Mouse (Mus musculus) effector memory CD4-positive, alpha-beta T cell, adult 5 months (primary cell): ENCODE results near the gene Zfp607a. TPM values are rescaled to one million over a fixed set of nuclear protein-coding genes. Genes with fewer than 3 reads are reported as not detected.

ENCODE experiments used
- polyA plus RNA-seq: library from polyadenylated mRNA; unstranded; fragments of 100-300 nt; shearing (Covaris generic); gene quantifications from one replicate; pipeline ENCODE4 v1.2.1, GENCODE M21; 2017

The Zfp607a gene
- polyA plus RNA-seq, result 9.9 TPM

GRCm38 (mm10) chr7:27857227-27857626 is at the start of gene Zfp607a:
Gene Zfp607a (plus strand): TSS chr7:27857527.

GRCm38 (mm10) chr7:27838323-27839249 is 18.7 kb upstream of the Zfp607a start, which contains the start of gene Zfp59:
Gene Zfp59 (plus strand): TSS chr7:27838607.

GRCm38 (mm10) chr7:27928818-27929695 is 71.7 kb downstream of the Zfp607a start, which contains the start of gene Zfp974:
Gene Zfp974 (minus strand): TSS chr7:27929460.

Other genes with a start within 250 kb of the Zfp607a start
- not detected for gene Ttc9b, start 203.6 kb upstream of the Zfp607a start, polyA plus RNA-seq
- 9.9 TPM for gene Map3k10, start 182.9 kb upstream of the Zfp607a start, polyA plus RNA-seq
- gene Zfp607b, start 168.2 kb upstream of the Zfp607a start, polyA plus RNA-seq, result 0.79 TPM
- gene Zfp60, start 126.1 kb upstream of the Zfp607a start, polyA plus RNA-seq, result 6.8 TPM
- gene Zfp626, start 50.3 kb upstream of the Zfp607a start, polyA plus RNA-seq, result 1.2 TPM
- 3.8 TPM for gene Zfp59, start 18.9 kb upstream of the Zfp607a start, polyA plus RNA-seq
- 4.5 TPM for gene Zfp974, start 71.9 kb downstream of the Zfp607a start, polyA plus RNA-seq
- 6.2 TPM for gene Zfp780b, start 121.6 kb downstream of the Zfp607a start, polyA plus RNA-seq
- 7.2 TPM for gene Zfp850, start 156.6 kb downstream of the Zfp607a start, polyA plus RNA-seq
- 136 TPM for gene Psmc4, start 192.6 kb downstream of the Zfp607a start, polyA plus RNA-seq
- 0.11 TPM for gene Fcgbp, start 213.7 kb downstream of the Zfp607a start, polyA plus RNA-seq